Mouse (Mus musculus) liver, adult 2 months (tissue): ENCODE results near the gene Gimap5. TPM values are rescaled to one million over a fixed set of nuclear protein-coding genes. Genes with fewer than 3 reads are reported as not detected.

ENCODE experiments used
- DNase-seq: peaks from one replicate; pipeline ENCODE4 v3.0.0-alpha.2; 2011; ENCODE audit warnings: low read depth, low spot score; ENCODE audit errors: extremely low read depth
- H3K27ac ChIP-seq: fragments of 200-500 bp; replicated peaks from 2 replicates; pipeline ENCODE4 v1.5.1; 2012; ENCODE audit warnings: low read depth, mild to moderate bottlenecking, control low read depth, inconsistent platforms, low read length; ENCODE audit not compliant: insufficient read depth
- H3K27me3 ChIP-seq: fragments of 200-500 bp; 2 replicates; pipeline ENCODE4 v1.6.1; 2012; ENCODE audit warnings: mild to moderate bottlenecking, moderate library complexity, low read length, inconsistent platforms; ENCODE audit not compliant: control insufficient read depth, insufficient read depth
- H3K36me3 ChIP-seq: fragments of 200-500 bp; 2 replicates; pipeline ENCODE4 v1.6.1; 2012; ENCODE audit warnings: low read length, inconsistent platforms; ENCODE audit not compliant: control insufficient read depth, insufficient read depth
- H3K4me1 ChIP-seq: fragments of 200-500 bp; 2 replicates; pipeline ENCODE4 v1.6.1; 2011; ENCODE audit warnings: low read length; ENCODE audit not compliant: control insufficient read depth, insufficient read depth
- H3K4me3 ChIP-seq: fragments of 200-500 bp; 2 replicates; pipeline ENCODE4 v1.5.1; 2011; ENCODE audit warnings: low read depth, mild to moderate bottlenecking, control low read depth, low read length, moderate library complexity; ENCODE audit not compliant: insufficient read depth
- H3K79me2 ChIP-seq: fragments of 200-500 bp; 2 replicates; pipeline ENCODE4 v1.6.1; 2012; ENCODE audit warnings: inconsistent platforms, mild to moderate bottlenecking, low read length, moderate library complexity; ENCODE audit not compliant: control insufficient read depth, insufficient read depth
- H3K9ac ChIP-seq: fragments of 200-500 bp; 2 replicates; pipeline ENCODE4 v1.6.1; 2012; ENCODE audit warnings: low read depth, mild to moderate bottlenecking, control low read depth, inconsistent platforms, low read length
- CTCF ChIP-seq: fragments of 200-500 bp; IDR thresholded peaks from 2 replicates; pipeline ENCODE4 v1.5.1; 2011; ENCODE audit warnings: low read depth, low read length, control low read depth
- POLR2A ChIP-seq: fragments of 200-500 bp; IDR thresholded peaks from 2 replicates; pipeline ENCODE4 v1.6.1; 2011; ENCODE audit warnings: low read length, control low read depth; ENCODE audit not compliant: insufficient read depth; ENCODE audit errors: extremely low read depth
- WGBS: fragments of 180-500 bp; shearing (Covaris S2); methylation state at CpG from one replicate; pipeline ENCODE4 v1.1.7; 2018; 5-methylcytosine and 5-hydroxymethylcytosine counted together
- polyA plus RNA-seq: library from polyadenylated mRNA; depleted of rRNA; stranded (reverse); fragments of >200 nt; gene quantifications from 2 replicates; pipeline ENCODE4 v1.2.3, GENCODE M21; 2012
- total RNA-seq: library from RNA; depleted of rRNA; stranded (reverse); fragments of >200 nt; gene quantifications from 2 replicates; pipeline ENCODE4 v1.2.3, GENCODE M21; 2014

Gimap5 gene
- total and polyA plus RNA-seq, 2 experiments: 1.2 to 3.3 TPM

GRCm38 (mm10) chr6:48737053-48737452, 8.9 kb upstream of the Gimap5 start:
- H3K27ac ChIP-seq: no peak overlapping the region

DNA sequence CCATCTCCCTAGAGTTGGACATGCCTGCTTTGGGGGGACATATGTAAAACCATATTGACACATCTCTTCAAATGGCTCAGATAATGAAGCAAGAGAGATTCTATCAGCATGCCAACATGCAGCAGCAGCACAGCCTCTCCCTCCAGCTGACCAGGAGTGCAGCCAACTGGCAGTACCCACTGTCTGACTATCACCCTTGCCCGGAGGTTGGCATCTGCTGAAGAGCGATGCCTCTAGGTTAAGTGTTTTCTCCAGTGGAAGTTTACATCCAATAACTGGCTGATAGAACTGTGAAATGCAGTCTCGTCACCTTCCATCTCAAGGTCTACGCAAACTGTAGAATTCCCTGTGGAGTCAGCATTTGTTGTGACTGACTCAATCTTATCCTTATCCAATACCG, 8.3 kb upstream of the Gimap5 start:
- H3K4me3 ChIP-seq: no peak overlapping the region
- H3K9ac ChIP-seq: no peak overlapping the region
- 59% methylated on average over 5 of the region's 5 CpGs for WGBS
- no peaks in the 10 kb centered on the region for H3K36me3 ChIP-seq
- peaks cover 1% of the 10 kb centered on the region; the same call in 1 of the 2 replicates for H3K79me2 ChIP-seq
- H3K27me3 ChIP-seq: no peaks in the 10 kb centered on the region
- peak; percentile 62 for DNase-seq
- H3K27ac ChIP-seq: no peak overlapping the region
- H3K4me1 ChIP-seq: peaks cover 6% of the 10 kb centered on the region
- TF ChIP-seq CTCF: no peak
- no peak for TF ChIP-seq POLR2A

More at GRCm38 (mm10) chr6:48737053-48737452, 8.9 kb upstream of the Gimap5 start:
- TF ChIP-seq CTCF (no peak), POLR2A (no peak)
- Histone ChIP-seq H3K27me3 (no peaks in the 10 kb centered on the region), H3K9ac (no peak overlapping the region), H3K4me3 (no peak overlapping the region), H3K79me2 (no peaks in the 10 kb centered on the region), H3K4me1 (peaks cover 6% of the 10 kb centered on the region), H3K36me3 (no peaks in the 10 kb centered on the region)
- no peak for DNase-seq
- WGBS: 88% methylated on average over 2 of the region's 2 CpGs

DNA sequence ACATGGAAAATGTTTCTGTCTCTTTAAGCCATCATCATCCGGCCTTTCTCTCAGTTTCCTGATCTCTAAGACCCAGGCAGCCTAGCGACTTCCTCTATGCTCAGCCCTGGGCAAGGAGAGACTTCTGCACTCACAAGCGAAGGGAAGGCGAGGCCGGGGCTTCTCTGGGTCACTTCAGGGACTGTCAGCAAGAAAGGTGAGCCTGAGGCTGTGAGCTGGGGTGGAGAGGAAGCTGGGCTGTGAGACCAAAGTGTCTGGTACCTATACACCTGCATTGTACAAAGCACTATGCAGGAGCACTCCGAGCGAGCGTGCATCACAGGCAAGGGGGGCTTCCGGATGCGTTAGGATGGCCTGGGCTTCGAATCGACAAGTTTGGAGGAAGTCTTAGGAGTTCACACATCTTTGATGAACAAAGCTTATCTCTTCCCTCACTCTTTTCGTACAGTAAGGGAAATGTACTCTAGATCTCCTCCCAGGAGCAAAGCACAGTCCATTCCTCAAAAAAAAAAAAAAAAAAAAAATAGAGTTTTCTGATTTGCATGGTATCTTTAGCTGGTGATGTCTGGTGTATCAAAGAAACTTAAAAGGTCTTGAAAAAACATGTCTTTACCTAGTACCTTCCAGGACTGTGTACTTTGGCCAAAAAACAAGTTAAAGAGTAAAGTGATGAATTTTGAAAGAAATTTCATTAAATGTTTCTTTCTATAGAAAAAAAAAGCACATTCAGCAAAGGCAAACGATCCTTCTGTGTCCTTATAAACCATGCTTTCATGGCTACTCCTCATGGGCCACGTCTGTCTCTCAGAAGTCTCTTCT, 6.8 kb upstream of the Gimap5 start, which contains the start of gene Gimap1:
Gimap1 (plus strand) TSS at position 94 of the 819 bp plus-strand sequence.
- Histone ChIP-seq H3K4me3 (peak within 1 kb of the TSS; percentile 64), H3K4me1 (peaks cover 6% of the 10 kb centered on the region), H3K27me3 (no peaks in the 10 kb centered on the region), H3K79me2 (peaks cover 4% of the 10 kb centered on the region; the same call in 1 of the 2 replicates), H3K9ac (peak within 1 kb of the TSS; percentile 71), H3K27ac (peak within 1 kb of the TSS; percentile 78), H3K36me3 (no peaks in the 10 kb centered on the region)
- DNase-seq: no peak
- no peak for TF ChIP-seq POLR2A
- no peak for TF ChIP-seq CTCF
- 75% methylated on average over 15 of the region's 15 CpGs for WGBS

- H3K36me3 ChIP-seq: no peaks in the 10 kb centered on the region
- TF ChIP-seq POLR2A: no peak
- TF ChIP-seq CTCF: no peak
- no peaks in the 10 kb centered on the region for H3K27me3 ChIP-seq
- peak overlapping the region; percentile 52; the same call in 1 of the 2 replicates for H3K27ac ChIP-seq
- H3K4me1 ChIP-seq: peaks cover 6% of the 10 kb centered on the region
- peaks cover 4% of the 10 kb centered on the region; the same call in 1 of the 2 replicates for H3K79me2 ChIP-seq
- 83% methylated on average over 3 of the region's 3 CpGs for WGBS
- peak overlapping the region; percentile 22 for H3K4me3 ChIP-seq
- no peak overlapping the region for H3K9ac ChIP-seq
- no peak for DNase-seq
Observed at GRCm38 (mm10) chr6:48739780-48740055, 6.3 kb upstream of the Gimap5 start.

- peak overlapping the region; percentile 46; the same call in 1 of the 2 replicates for H3K9ac ChIP-seq
- WGBS: 70% methylated on average over 3 of the region's 3 CpGs
- peak overlapping the region; percentile 60 for H3K27ac ChIP-seq
- no peaks in the 10 kb centered on the region for H3K36me3 ChIP-seq
- no peak for TF ChIP-seq CTCF
- no peak for TF ChIP-seq POLR2A
- DNase-seq: no peak
- peaks cover 6% of the 10 kb centered on the region for H3K4me1 ChIP-seq
- H3K27me3 ChIP-seq: no peaks in the 10 kb centered on the region
- H3K4me3 ChIP-seq: no peak overlapping the region
- H3K79me2 ChIP-seq: peaks cover 4% of the 10 kb centered on the region; the same call in 1 of the 2 replicates
Observed at GRCm38 (mm10) chr6:48740501-48741169, 5.4 kb upstream of the Gimap5 start.

DNA sequence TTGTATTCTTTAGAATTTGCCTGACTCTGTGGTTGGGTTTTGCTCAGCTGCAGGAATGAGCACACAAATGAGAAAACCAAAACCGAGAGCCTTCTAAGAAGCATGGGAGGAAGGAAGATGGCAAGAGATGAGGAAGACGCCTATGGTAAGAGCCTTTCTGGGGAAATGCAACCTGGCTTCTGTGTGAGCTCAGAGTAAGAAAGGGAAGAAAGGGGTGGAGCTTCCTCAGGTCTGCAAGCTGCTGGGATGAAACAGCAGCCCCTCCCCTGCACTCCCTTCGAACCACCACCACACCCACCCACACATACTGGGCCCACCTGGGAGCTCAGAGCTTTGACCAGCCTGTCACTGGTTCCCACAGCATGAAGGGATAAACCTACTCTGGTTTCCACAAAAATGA, 4.7 kb upstream of the Gimap5 start:
- H3K79me2 ChIP-seq: peaks cover 4% of the 10 kb centered on the region; the same call in 1 of the 2 replicates
- peak overlapping the region; percentile 43; the same call in 1 of the 2 replicates for H3K27ac ChIP-seq
- no peaks in the 10 kb centered on the region for H3K36me3 ChIP-seq
- H3K4me3 ChIP-seq: no peak overlapping the region
- WGBS: 31% methylated on average over 3 of the region's 3 CpGs
- TF ChIP-seq POLR2A (no peak), CTCF (no peak)
- no peaks in the 10 kb centered on the region for H3K27me3 ChIP-seq
- H3K9ac ChIP-seq: no peak overlapping the region
- DNase-seq: no peak
- peaks cover 6% of the 10 kb centered on the region for H3K4me1 ChIP-seq
